Mouse (Mus musculus): Measurements from ENCODE around the gene Ifng.

GRCm38 (mm10) chr10:118494109-118494508 lies 53.3 kb downstream of the Ifng start:
- TF ChIP-seq EP300 (IDR thresholded peaks at IDR 0.05; ENCODE audit: low read depth) (no peak), CTCF (IDR thresholded peaks at IDR 0.05; ENCODE audit: low read depth) (no peak)

Measured in liver, embryonic 14.5 days (tissue).